Mouse (Mus musculus) ovary, postnatal 14 days (tissue): ENCODE results near the gene Skp1a.
"Not testable (repeated sequence)": the region's sequence is repeated elsewhere in the genome, so short reads cannot be mapped to it uniquely, and the experiment has no call there.

Experiments
- DNase-seq: peaks from one replicate; pipeline ENCODE4 v3.0.0; 2022; ENCODE audit warnings: low spot score

Gene Skp1a

DNA sequence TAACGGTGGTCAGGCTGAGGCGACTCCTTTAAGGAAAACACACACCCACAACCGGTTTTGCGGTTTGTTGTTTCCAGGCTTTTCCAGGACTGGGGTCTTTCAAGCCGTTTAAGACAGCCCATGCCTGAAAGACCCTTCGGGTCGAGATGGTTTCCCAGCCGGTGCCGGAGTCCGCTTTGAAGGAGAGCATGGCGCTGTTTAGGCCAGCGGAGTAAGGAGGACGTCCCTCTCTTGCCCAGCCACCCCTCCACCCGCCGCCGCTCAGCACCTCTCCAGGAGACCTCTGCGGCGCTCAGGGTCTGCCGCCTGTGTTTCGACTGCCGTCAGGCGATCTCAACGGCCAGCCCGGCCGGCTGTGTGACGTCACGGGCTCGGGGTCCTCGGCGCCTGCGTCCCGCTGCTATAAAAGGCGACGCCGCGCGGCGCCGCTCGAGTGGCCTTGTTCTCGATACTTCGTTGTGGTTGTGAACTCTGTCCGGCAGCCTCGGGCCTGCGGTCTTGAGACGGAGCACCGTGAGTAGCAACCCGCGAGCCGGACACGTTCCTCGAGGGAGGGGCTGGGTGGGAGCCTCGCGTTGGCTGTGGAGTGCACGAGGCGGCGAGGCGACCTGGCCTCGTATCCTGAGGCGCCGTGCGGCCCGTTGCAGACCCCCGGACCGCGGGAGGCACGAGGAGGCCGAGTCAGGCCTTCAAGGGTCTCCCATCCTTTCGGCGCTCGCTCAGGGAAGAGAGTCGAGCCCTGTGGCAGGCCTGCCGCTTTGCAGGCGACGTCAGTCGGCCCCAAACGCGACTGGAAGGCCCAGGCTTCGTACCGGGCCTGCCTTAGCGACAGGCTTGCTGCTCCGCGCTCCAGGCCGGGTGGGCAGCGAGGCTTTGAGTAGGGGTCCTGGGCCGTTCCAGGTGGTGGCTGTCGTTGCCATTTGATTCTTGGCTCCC lies at the start of gene Skp1a:
Gene Skp1a, plus strand, starts transcription at position 390 of the 936 bp plus-strand sequence.
- peak; percentile 94 for DNase-seq

DNA sequence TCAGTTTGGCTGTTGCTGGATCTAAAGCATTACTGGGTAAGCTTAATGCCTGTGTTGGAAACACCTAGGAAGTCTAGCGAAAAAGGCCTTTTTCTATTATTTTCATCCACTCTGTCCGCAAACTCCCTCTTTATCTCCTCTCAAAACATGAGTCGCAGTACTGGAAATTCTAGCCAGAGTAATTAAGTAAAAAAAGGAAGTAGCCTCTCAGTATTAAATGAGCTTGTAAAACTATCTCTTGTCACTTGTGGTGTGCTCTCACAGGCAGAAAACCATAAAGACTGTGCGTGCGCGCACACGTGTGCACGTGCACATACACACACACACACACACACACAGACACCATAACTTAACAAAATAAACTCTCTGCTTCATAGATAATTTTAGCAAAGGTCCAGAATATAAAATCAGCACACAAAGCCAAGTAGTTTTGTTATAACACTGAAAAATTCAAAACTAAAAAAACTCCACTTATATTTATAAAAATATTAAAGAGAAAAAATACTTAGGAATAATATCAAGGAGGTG lies 35.2 kb upstream of the Skp1a start:
- DNase-seq: not testable (repeated sequence)

DNA sequence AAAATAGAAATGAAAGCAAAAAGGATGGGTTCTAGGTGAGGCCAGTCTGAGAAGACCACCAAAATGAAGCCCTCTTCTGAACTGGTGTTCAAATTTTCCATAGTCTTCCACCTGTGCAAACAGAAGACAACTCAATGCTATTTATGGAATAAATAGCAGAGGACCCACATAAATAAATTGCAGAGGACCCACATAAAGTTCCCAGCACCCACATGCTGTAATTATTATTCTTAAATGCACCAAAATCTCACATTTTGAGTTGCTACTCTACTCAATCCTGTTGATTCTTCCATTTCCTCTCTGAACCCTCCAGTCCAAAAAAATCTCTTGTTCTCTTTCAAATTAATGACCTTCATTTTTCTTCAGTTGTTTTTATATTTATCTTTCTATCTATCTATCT lies 17.9 kb upstream of the Skp1a start, which contains the start of gene Olfr1371:
Gene Olfr1371, minus strand, starts transcription at position 101 of the 400 bp plus-strand sequence.
- no peak for DNase-seq

DNA sequence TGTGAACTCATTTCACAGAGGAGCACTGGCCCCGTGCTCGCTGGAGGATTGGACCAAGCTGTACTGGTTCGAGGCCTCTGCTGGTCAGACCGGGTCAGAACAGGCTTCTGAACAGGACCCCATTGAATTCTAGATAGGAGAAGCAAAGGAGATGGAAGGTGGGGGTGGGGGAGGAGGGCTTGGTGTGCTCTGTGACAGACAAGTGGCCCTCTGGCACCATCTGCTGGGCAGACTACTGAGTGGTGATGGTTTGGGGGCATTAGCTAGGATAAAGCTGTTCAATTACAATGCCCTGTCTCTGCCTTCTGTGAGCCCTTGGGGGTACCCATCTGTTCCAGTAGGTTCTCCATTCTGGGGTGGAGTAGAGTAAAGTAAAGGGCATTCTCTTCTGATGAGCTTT lies 11.5 kb upstream of the Skp1a start:
- peak; percentile 49 for DNase-seq

DNA sequence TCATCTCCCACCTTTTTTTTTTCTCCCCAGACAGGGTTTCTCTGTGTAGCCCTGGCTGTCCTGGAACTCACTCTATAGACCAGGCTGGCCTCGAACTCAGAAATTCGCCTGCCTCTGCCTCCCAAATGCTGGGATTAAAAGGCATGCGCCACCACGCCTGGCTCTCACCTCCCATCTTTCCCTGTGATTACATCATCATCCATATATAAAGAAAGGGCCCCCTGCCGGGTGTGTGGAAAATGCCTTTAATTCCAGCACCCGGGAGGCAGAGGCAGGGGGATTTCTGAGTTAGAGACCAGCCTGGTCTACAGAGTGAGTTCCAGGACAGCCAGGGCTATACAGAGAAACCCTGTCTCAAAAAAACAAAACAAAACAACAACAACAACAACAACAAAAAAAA lies 9.9 kb upstream of the Skp1a start:
- DNase-seq: not testable (repeated sequence)

DNA sequence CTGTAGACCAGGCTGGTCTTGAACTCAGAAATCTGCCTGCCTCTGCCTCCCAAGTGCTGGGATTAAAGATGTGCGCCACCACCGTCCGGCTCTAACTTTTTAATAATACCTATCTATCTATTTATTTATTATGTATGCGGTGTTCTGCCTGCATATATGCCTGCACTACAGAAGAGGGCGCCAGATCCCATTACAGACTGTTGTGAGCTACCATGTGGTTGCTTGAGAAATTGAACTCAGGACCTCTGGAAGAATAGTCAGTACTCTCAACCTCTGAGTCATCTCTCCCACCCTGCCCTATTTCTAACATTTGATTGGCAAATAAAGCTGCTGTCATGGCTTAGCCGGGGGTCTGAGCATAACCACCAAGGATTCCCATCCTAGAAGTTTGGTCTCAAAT lies 8.9 kb upstream of the Skp1a start:
- DNase-seq: no peak

DNA sequence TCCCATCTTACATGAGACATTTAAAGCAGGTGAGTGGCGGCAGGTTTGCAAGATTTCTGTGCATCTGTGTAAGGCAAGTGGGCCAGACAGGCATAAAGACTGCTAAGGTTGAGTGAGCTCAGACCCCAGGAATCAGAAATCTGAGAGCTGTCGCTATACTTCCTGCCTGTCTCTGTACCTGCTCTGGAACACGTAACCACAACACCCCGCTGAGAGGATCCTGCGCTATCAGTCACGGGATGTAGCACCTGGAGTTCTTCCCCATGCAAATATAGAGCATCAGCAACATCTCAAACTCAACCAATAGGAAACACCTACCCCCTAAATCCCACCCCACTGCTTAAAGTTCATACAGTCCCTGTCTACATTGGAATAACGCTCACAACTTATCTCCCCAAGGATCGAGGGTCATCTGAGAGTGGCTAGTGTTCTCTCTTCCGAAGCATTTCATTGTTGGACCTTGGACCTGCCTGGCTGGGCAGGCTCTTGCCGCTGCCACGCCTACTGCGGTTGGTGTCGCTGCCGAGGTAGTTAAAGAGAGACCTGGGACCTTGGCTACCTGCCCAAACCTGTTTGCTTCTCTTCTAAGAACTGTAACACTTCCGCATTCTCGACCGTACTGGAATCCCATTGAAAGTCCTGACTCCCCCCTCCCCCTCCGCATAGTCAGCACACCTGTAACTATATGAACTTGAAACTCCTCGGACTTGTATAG lies 7.7 kb upstream of the Skp1a start:
- DNase-seq: peak; percentile 46

DNA sequence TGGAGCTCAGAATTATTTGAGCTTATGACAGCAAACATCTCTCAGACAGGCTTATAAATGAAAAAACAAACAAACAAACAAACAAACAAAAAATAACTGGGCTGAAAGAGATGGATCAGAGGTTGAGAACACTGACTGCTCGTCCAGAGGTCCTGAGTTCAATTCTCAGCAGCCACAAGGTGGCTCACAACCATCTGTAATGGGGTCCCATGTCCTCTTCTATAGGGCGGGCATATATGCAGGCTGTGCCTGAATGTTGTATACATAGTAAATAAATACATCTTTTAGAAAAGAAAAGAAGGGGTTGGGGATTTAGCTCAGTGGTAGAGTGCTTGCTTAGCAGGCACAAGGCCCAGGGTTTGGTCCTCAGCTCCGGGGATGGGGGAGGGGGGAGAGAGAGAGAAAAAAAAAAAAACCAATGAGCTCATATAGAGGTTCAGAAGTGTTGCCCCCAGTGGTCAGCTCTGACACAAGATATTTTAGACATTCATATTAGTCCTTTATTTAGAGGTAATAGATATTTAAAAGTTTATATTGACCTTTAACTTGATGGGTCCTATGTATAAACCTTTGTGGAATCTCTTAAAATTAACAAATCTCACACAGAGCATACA lies 5.7 kb upstream of the Skp1a start:
- DNase-seq: no peak

DNA sequence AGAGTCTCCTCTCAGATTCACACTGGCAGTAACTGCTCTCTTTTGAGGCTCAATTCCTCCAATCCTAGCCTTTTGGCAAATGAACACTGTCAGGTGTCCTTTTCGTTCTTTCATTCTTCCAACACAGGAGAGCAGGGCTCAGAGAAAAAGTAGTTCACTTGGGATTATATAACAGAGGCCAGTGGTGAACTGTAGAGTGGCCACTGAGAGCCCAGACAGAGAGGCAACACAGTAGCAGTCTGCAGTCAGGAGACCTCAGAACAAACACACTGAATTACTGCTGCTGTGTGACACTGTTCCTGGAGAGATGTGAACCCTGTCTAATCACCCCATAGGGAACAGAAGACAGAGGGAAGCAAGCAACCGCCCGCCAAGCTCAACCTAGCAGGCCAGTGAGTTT lies 4.7 kb upstream of the Skp1a start:
- no peak for DNase-seq

DNA sequence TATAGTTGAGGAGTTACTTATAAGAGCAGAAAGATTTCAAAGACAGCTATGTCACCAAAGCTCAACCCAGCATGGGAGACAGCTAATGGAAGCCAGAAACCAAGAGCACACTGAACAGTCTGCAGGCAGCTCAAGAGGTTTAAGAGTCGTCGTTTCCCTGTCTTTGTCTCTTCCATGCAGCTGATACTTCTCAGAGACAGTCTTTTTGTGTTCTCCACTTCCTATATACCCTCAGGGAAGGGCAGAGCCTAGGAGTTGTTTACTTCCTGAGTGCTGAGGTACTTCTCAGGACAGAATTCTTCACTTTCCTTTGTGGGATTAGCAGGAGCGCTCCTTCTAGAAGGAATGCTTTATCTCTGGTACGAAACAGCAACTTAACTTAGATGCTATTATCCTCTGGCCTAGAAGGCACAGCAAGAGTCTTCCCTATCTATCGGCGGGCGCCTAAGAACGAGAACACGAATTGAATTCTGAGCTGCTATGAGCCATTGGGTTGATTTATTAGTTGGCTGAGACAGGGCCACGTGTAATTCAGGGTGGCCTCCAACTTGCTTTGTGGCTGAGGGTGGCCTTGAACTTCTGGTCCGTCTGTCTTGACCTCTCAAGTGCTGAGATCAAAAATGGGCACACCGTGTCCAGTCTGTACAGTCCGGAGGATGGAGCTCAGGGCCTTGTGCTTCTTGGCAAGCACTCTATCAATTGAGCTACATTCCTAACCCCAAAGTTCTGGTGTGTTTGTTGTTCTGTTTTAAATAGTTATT lies 4.1 kb upstream of the Skp1a start:
- DNase-seq: no peak

DNA sequence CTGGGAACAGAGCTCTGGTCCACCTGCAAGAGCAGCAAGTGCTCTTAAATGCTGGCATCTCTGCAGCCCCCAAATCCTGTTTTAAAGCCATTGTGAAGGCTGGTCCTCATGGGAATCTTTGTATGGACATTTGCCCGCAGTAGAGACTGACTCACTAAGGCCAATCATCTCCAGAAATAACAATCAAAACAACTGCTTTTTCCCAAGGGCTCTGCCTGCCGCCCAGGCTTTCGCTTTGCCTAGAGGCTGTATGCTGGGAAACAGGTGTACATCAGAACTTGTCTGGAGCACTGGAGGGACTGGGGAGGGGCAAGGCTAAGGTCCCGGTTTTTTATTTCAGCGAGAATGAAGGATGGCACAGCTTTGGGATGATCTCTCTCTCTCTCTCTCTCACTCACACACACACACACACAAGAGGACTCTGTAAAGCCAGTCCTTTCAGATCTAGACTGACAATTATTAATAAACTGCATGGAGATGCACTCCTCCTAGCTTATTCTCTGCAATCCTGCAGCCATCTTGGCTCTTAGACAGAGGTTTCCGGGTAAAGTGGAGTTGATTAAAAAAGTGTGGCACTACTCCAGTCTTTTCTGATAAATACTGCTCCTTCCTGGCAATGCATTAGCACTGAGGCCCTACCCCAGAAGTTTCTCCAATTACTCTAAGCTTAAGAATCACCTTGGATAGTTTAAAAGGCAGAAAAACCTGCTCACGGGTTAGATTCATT lies 2.9 kb upstream of the Skp1a start:
- DNase-seq: no peak

DNA sequence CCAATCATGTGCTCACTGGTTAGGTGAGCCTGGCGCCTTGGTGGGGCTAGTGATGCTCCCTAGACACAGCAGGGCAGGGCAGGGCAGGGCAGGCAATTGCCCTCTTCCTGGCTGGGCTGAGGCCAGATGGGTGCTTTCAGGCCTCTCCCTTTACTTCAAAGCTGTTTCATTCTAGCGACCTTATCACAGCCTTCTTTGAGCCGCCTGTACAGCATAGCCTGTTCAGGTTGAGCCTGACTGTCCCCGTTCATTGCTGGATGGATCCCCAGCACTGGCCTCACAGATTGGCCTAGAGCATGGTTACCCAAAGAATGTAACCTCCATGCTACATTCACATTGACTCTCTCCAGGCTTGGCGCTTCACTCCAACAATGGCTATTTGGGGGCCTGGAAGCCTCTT lies 1.1 kb upstream of the Skp1a start:
- no peak for DNase-seq

DNA sequence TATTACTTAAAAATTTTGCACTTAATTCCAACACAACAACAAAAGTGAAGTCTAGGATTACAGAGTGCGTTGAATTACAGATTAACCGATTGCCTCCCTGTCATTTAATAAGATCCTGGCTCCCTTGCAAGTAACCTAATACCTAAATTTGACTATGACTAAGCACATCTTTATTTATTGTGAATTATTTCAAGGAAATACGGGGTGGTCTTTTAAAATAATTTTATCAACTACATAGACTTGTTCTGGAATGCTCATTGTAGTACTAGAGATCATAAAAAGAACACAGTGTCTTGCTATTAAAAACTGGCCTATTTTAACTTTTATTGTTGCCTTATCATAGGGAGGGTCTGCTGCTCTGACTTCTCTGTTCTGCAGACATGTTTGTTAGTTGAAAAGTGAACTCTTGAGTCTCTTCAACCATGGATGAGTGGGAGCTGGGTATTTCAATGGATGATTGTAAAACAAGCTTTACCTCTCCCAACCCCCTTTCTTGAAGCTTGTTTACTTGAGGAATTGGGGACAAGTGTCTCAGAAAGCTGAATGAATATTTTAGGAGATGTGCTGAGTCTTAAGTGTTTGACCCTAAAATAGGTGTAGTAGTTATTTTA lies 1.4 kb downstream of the Skp1a start:
- DNase-seq: no peak

DNA sequence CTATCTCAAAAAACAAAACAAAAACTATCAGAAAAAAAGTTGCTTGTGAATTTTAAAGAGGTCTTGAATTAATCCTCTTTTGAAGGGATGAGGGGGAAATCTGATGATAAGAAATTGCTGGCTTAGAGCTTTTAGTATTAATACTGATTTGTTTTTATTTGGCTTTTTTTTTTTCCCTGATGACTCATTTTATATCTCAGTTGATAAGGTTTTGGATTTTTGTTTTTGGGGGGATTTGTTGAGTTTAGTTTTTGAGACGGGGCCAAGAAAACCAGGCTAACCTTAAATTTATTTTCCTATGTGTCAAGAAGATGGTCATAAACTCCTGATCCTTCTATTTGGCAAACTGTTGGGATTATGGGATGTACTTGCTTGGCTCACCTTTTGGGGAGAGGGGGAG lies 2.1 kb downstream of the Skp1a start:
- no peak for DNase-seq

DNA sequence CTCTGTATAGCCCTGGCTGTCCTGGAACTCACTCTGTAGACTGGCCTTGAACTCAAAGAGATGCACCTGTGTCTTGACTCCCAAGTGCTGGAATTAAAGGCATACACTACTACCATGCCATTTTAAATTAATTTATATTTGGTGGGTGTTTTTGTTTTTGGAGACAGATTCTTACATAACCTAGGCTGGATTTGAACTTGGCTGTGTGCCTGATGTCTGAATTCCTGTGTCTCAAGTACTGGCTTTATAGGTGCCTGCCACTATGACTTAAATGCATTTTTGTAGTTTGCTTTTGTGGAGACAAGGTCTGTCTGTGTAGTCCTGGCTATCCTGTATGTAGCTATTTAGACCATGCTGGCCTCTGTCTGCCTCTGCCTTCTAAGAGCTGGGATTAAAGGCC lies 2.7 kb downstream of the Skp1a start:
- no peak for DNase-seq

DNA sequence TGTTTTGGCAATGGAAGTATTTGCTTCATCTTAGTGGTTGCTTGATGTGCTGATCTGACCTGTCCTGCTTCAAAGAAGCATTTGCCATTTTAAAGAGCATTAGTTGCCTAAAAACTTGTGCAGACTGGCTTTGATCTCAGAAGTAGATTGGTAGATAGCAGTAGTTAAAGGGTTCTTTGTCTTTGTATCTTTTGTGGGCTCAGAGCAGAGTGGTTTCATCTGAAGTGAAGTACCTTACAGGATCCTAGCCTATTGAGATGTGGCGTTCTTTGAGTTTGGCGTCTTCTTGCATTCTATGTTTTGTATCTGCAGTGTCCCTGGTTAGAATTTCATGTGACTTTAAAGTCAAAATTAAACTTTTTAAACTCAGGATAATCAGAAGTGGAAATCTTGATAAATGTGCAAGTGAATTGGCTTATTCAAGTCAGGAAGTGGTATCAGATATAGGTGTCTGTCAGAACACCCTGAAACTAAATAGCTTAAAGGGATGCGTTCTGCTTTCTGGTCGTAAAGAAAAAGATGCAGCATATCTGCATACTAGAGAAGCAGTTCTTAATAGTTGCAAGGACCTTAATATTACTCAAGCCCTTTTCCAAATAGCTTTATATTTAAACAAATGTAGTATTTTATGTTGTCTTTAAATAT lies 9.2 kb downstream of the Skp1a start:
- DNase-seq: no peak

DNA sequence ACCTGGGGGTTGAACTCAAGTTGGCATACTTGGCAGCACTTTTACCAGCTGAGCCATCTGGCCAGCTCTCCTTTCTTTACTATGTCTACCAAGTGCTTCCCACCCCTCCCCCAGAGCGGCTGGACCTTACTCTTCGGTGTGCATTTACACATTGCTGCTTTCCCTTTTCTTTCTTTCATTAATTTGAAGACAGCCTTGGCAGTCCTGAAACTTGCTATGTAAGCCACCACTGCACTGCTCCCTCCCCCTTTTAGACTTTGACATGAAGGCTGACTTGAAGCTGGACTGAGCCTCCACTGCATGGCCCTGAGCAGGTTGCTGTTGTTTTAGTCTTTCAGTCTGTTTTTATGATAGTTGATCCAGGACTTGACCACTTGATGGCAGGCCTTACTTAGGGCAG lies 17.7 kb downstream of the Skp1a start:
- no peak for DNase-seq

DNA sequence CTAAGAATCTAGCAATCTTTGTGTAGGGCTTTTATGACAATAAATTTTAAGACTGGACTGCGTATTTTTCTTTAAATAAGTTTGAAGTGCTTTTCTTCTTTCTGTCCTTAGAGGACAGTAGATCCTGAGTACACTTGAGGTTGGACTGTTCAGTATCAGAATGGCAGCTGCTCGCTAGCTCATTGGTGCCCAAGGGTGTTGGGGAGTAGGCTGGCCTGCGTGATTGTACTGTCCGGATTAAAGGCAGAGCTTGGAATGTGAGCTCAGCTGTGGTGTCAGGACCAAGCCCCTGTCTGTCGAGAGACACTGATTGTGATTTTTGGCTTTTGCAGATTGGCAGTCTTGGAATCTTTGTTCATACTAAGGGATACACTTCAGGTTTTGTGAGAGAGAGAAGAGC lies 20.0 kb downstream of the Skp1a start:
- no peak for DNase-seq

DNA sequence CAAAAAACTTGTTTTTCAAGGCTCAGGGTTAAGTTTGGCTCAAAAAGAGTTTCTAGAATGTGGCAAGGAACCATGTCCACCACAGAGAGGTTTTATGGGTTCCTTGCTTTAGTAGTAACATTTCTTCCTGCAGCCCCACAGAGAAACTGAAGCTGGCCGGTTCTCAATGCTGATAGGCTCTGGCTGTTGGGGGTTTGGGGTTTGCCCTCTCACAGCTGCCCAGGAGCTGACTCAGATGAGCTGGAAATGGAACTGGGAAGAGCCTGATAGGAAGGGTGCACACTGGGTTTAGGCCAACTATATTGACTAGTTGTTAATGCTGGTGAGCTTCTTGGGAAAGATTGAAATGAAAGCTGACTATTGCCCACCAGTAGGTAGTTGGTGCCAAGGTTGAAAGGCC lies 20.9 kb downstream of the Skp1a start:
- DNase-seq: no peak
